Mouse (Mus musculus) ES-Bruce4 (cell line): ENCODE data around the gene Tcstv3.

Experiments used
- CTCF ChIP-seq: IDR thresholded peaks from one replicate; pipeline ENCODE4 v1.8.1; 2011; ENCODE audit warnings: low read depth, low read length
- EP300 ChIP-seq: IDR thresholded peaks from 2 replicates; pipeline ENCODE4 v1.6.1; 2011; ENCODE audit warnings: low read depth, low read length; ENCODE audit not compliant: insufficient read depth

GRCm38 (mm10) chr13:120320721-120321120, 4.0 kb downstream of the Tcstv3 start:
- TF ChIP-seq CTCF (no peak), EP300 (no peak)
